Mouse (Mus musculus) hindbrain, postnatal 0 days (tissue): ENCODE results near the gene Syt2. TPM values are rescaled to one million over a fixed set of nuclear protein-coding genes. Genes with fewer than 3 reads are reported as not detected.

ENCODE experiments used
- ATAC-seq: fragments of 200-750 bp; cut with Nextera tagmentation; 2 replicates; pipeline ENCODE4 v1.8.0; 2017; ENCODE audit warnings: mild to moderate bottlenecking, moderate TSS enrichment, moderate library complexity
- DNase-seq: peaks from one replicate; pipeline ENCODE4 v3.0.0-alpha.2; 2015; ENCODE audit warnings: low spot score
- H3K27ac ChIP-seq: fragments of 300-500 bp; sonication (generic); 2 replicates; pipeline ENCODE4 v1.5.1; 2014; ENCODE audit warnings: mild to moderate bottlenecking
- H3K27me3 ChIP-seq: fragments of 300-500 bp; sonication (generic); 2 replicates; pipeline ENCODE4 v1.6.1; 2014; ENCODE audit warnings: low read length, mixed read lengths; ENCODE audit not compliant: insufficient read depth
- H3K36me3 ChIP-seq: fragments of 300-500 bp; sonication (generic); 2 replicates; pipeline ENCODE4 v1.6.1; 2014; ENCODE audit warnings: low read length, mixed read lengths; ENCODE audit not compliant: insufficient read depth
- H3K4me1 ChIP-seq: fragments of 300-500 bp; sonication (generic); 2 replicates; pipeline ENCODE4 v1.6.1; 2014; ENCODE audit warnings: antibody characterized with exemption, low read length, mixed read lengths; ENCODE audit not compliant: insufficient read depth
- H3K4me2 ChIP-seq: fragments of 300-500 bp; sonication (generic); 2 replicates; pipeline ENCODE4 v1.6.1; 2014; ENCODE audit warnings: low read depth, mild to moderate bottlenecking, low read length, moderate library complexity, mixed read lengths
- H3K4me3 ChIP-seq: fragments of 300-500 bp; sonication (generic); 2 replicates; pipeline ENCODE4 v1.5.1; 2014; ENCODE audit warnings: low read length
- H3K9ac ChIP-seq: fragments of 300-500 bp; sonication (generic); replicated peaks from 2 replicates; pipeline ENCODE4 v1.6.1; 2014; ENCODE audit warnings: mild to moderate bottlenecking, low read length, moderate library complexity, mixed read lengths
- H3K9me3 ChIP-seq: fragments of 300-500 bp; sonication (generic); 2 replicates; pipeline ENCODE4 v1.6.1; 2016; ENCODE audit warnings: low read length, mixed read lengths
- CTCF ChIP-seq: IDR thresholded peaks from 2 replicates; pipeline ENCODE4 v1.5.1; 2016; ENCODE audit warnings: antibody characterized with exemption, control low read depth, low read depth
- whole genome bisulfite sequencing: fragments of 180-500 bp; shearing (Covaris S2); extraction: QIAGEN DNeasy Blood & Tissue Kit; methylation state at CpG from one replicate; pipeline ENCODE4 v1.1.7; 2014; 5-methylcytosine and 5-hydroxymethylcytosine counted together
- polyA plus RNA-seq: library from polyadenylated mRNA; unstranded; fragments of >200 nt; fragmentation: Nextera tagmentation; extraction: Ambion mirVana; gene quantifications from 2 replicates; pipeline ENCODE4 v1.2.1, GENCODE M21; 2015
- total RNA-seq: library from RNA; depleted of rRNA; stranded (reverse); fragments of >200 nt; gene quantifications from 2 replicates; pipeline ENCODE4 v1.2.3, GENCODE M21; 2014

The Syt2 gene
- total and polyA plus RNA-seq, 2 experiments from 2014 or later = 22.5 to 74.7 TPM

DNA sequence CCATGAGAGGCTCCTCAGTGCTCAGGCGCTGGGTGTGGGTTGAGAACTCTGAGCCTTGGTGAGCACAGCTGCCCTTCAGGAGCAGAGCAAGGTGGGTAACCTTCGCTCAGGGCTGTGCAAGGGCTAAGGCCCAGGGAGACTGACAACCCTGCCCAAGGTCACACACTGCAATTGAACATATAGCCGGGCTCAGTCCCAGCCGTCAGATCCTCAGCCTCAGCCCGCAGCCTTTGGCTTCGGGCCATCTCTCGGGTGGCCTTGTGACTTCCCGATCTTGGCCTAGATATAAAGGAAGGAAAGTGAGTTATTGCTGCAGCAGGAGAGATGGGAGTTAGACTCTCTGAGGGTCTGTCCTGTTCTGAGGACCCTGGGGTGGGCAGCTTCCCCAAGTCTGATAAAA, 80.8 kb downstream of the Syt2 start:
- Histone ChIP-seq H3K27me3 (no peaks in the 10 kb centered on the region), H3K27ac (no peak overlapping the region), H3K9me3 (no peaks in the 10 kb centered on the region), H3K9ac (no peak overlapping the region), H3K36me3 (no peaks in the 10 kb centered on the region), H3K4me2 (no peak overlapping the region), H3K4me3 (no peak overlapping the region), H3K4me1 (peaks cover 14% of the 10 kb centered on the region)
- 60% methylated on average over 8 of the region's 8 CpGs for WGBS
- DNase-seq = no peak
- TF ChIP-seq CTCF = no peak
- no peak; the same call in 1 of the 2 replicates for ATAC-seq

DNA sequence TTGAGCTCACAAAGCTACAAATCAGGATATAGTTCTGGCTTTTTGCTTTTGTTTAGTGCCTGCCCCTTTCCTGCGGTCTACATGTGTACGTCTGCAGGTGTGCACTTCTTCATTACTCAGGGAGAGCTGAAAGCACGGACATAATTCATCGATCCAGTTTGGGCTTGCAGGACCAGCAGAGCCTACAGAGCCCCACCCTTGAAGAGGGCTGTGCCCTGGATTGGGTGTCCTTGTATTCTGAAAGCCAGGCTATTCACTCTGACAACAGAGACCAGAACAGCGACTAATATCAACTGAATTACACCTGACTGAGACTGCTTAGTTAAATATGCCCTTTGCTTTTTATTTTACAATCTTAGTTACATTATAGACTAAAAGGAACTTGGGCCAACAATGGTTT, 87.2 kb downstream of the Syt2 start:
- H3K27ac ChIP-seq = no peak overlapping the region
- DNase-seq (no peak), ATAC-seq (no peak)
- no peaks in the 10 kb centered on the region for H3K9me3 ChIP-seq
- no peak for TF ChIP-seq CTCF
- no peaks in the 10 kb centered on the region for H3K27me3 ChIP-seq
- peaks cover 5% of the 10 kb centered on the region for H3K4me1 ChIP-seq
- WGBS = 89% methylated on average over 5 of the region's 5 CpGs
- H3K4me3 ChIP-seq = no peak overlapping the region
- H3K36me3 ChIP-seq = no peaks in the 10 kb centered on the region
- no peak overlapping the region for H3K9ac ChIP-seq
- no peak overlapping the region for H3K4me2 ChIP-seq

DNA sequence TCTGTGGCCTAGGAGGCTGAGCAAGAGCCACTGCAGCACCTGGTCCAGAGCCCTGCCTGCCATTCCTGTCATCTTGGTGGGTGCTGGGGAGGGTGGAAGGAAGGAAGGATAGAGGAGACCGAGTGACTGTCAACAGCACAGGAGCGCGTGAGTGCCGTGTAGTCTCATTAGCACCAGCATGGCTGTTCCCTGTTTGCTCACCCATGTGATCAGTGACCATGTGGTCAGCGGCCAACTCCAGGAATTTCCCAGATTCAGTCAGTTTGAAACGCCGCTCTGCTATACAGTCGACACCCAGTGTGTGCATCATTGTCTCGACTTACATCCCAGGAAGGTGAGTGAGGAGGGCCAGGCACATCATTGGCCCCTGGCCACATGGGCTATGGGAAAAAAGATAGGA, 91.0 kb downstream of the Syt2 start:
- WGBS = 59% methylated on average over 9 of the region's 9 CpGs
- no peaks in the 10 kb centered on the region for H3K9me3 ChIP-seq
- no peaks in the 10 kb centered on the region for H3K27me3 ChIP-seq
- no peak overlapping the region for H3K9ac ChIP-seq
- TF ChIP-seq CTCF = no peak
- DNase-seq (no peak), ATAC-seq (peak; percentile 29; the same call in 1 of the 2 replicates)
- no peak overlapping the region for H3K4me3 ChIP-seq
- no peak overlapping the region for H3K27ac ChIP-seq
- H3K36me3 ChIP-seq = no peaks in the 10 kb centered on the region
- H3K4me2 ChIP-seq = no peak overlapping the region
- H3K4me1 ChIP-seq = no peaks in the 10 kb centered on the region

DNA sequence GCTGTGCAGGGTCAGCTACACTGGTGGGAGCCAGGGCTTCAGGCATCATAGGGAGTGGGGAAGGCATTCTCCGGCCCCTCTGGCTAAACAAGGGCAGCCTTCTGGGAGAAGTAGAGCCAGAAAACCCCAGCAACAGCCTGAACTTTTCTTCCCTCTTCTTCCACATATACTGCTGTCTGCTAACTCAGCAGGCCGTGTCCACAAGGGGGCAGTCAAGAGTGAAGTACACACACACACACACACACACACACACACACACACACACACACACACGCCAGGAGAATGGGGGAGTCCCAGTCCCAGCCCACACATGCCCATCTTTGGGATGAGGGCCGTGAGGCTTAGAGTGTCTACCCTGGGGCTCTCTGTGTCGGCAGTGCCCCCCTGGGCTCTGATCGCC, 95.0 kb downstream of the Syt2 start:
- no peaks in the 10 kb centered on the region for H3K9me3 ChIP-seq
- no peaks in the 10 kb centered on the region for H3K4me1 ChIP-seq
- ATAC-seq = no peak
- no peak for DNase-seq
- no peak overlapping the region for H3K27ac ChIP-seq
- WGBS = 84% methylated on average over 6 of the region's 6 CpGs
- no peak overlapping the region for H3K4me3 ChIP-seq
- no peaks in the 10 kb centered on the region for H3K36me3 ChIP-seq
- H3K9ac ChIP-seq = no peak overlapping the region
- peak; percentile 61 for TF ChIP-seq CTCF
- H3K27me3 ChIP-seq = no peaks in the 10 kb centered on the region
- no peak overlapping the region for H3K4me2 ChIP-seq

DNA sequence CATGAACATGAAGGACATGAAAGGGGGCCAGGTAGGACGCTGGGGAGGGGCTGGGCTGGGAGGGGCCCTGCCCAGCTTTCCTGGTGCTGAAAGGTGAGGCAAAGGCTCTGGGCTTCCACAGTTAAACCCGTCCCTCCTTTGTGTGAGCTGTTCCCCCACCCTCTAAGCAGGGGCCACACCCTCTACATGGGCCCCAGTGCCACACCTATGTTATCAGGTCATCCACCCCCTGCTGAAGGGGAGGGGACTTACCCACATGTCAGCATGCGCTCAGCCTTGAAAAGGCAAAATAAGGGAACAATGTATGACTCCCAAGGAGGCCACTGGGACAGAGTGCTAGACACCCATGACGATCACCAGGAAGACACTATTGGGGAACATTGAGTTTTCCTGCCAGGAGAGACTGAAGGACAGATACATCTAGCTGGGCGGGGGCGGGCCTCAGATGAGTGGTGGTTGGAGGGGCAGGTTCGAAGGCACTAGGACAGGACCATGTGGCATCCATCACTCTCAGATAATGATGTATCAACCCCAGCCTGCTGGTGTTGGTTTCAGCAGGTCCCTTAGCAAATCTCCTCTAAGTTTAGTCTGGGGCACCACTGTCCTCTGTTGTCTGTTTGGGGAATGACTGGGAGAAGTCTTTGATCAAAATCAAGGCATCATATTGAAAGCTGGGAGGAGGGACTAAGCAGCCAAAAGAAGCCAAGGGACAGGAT, 95.6 kb downstream of the Syt2 start:
- Histone ChIP-seq H3K9ac (no peak overlapping the region), H3K27ac (no peak overlapping the region), H3K9me3 (no peaks in the 10 kb centered on the region), H3K4me2 (no peak overlapping the region), H3K36me3 (no peaks in the 10 kb centered on the region), H3K4me3 (no peak overlapping the region), H3K27me3 (no peaks in the 10 kb centered on the region), H3K4me1 (no peaks in the 10 kb centered on the region)
- DNase-seq (no peak), ATAC-seq (0 out of 2 replicates have a peak, but pooled peaks have one; percentile 27)
- WGBS = 85% methylated on average over 7 of the region's 7 CpGs
- TF ChIP-seq CTCF = peak; percentile 43

DNA sequence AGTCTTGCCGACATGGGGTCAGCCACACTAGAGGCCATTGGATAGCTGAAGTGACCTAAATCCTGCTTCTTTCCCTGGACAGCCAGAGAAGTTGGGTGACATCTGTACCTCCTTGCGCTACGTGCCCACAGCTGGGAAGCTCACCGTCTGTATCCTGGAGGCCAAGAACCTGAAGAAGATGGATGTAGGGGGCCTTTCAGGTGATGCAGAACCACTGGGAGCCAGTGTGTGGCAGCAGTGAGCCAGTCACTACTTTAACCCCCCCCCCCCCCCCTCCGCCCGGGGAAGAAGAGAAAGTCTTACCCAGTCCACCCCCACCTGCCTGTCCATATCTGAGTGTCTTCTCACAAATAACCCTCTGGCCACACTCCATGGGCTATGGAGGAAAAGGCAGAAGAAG, 99.2 kb downstream of the Syt2 start:
- H3K4me3 ChIP-seq = no peak overlapping the region
- no peak overlapping the region for H3K9ac ChIP-seq
- no peak overlapping the region for H3K4me2 ChIP-seq
- ATAC-seq (no peak), DNase-seq (peak; percentile 28)
- TF ChIP-seq CTCF = peak; percentile 66
- H3K4me1 ChIP-seq = no peaks in the 10 kb centered on the region
- no peaks in the 10 kb centered on the region for H3K27me3 ChIP-seq
- no peak overlapping the region for H3K27ac ChIP-seq
- 66% methylated on average over 4 of the region's 6 CpGs for WGBS
- no peaks in the 10 kb centered on the region for H3K9me3 ChIP-seq
- no peaks in the 10 kb centered on the region for H3K36me3 ChIP-seq
